Mouse (Mus musculus): ENCODE measurements around the gene Tssc4.

DNA sequence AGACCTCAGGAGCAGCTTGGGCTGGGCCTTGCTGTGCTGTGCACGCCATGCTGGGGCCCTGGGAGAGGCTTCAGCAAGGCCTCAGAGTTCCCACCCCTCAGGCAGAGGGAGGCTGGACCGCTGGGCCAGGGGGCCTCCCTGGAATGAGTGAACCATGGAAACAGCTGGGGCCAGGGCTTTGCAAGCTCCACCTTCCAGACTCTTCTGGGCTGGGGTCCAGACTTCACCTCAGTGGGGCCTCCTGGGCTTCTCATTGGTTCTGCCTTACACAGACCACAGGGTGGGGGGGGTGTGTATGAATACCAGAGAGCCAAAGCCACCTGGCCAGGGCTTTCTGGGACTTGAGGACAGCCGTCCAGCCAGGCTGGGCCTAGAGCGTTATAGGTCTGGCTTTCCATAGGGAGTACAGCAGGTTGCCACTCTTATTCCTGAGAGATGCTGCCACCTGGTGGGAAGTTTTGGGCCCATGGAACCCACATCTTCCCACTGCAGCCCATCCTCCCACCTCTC lies 18.1 kb downstream of the Tssc4 start:
- TF ChIP-seq POLR2A (IDR thresholded peaks at IDR 0.05; ENCODE audit: borderline replicate concordance, control insufficient read depth, low read depth, low read length), result no peak
- TF ChIP-seq CTCF (IDR thresholded peaks at IDR 0.05; ENCODE audit: control insufficient read depth, insufficient read depth, low read length), result peak; percentile 41; the same call in 1 of the 2 replicates
